Comparison of ENCODE assay signal across 8 mouse cellular contexts in genomic region chr7:79742277-79742658, GRCm38 (mm10). TPM values are rescaled to one million over a fixed set of nuclear protein-coding genes. Genes with fewer than 3 reads are reported as not detected.
DNase-seq lines count a peak whose midpoint lies in the region; ATAC-seq and TF ChIP-seq lines count a peak whose summit lies in the region.

No protein-coding gene starts in this region.

- no peak for TF ChIP-seq POLR2A in kidney, adult 2 months (IDR thresholded peaks at IDR 0.05; ENCODE audit: low read depth, low read length)
- TF ChIP-seq POLR2A in bone marrow macrophage, adult 2 months (IDR thresholded peaks at IDR 0.05; ENCODE audit: borderline replicate concordance, low read depth, low read length), result no peak

- no peak for DNase-seq in kidney, adult 2 months
- DNase-seq in kidney, postnatal 10 days, result no peak
- peak; percentile 20 for DNase-seq in induced T-regulatory cell, adult 2 months (ENCODE audit: low read depth)
- DNase-seq in thymus, postnatal 25 days, result no peak
- DNase-seq in spleen, adult 12 weeks (ENCODE audit: low spot score), result no peak
- no peak for DNase-seq in ovary, adult 18-20 months (ENCODE audit: low spot score)

- peak overlapping the region; percentile 79 for H3K4me2 ChIP-seq in midbrain, embryonic 13.5 days (replicated peaks)

- no peaks in the 10 kb centered on the region for H3K36me3 ChIP-seq in kidney, adult 2 months (ENCODE audit: control insufficient read depth, insufficient read depth, low read length)
- peaks cover 6% of the 10 kb centered on the region; the same call in 1 of the 2 replicates for H3K36me3 ChIP-seq in midbrain, embryonic 13.5 days

- H3K9me3 ChIP-seq in midbrain, embryonic 13.5 days, result no peaks in the 10 kb centered on the region

- 8% methylated on average over 11 of the region's 11 CpGs for WGBS in kidney, adult 2 months
- WGBS in midbrain, embryonic 13.5 days, result 23% methylated on average over 11 of the region's 11 CpGs

- TF ChIP-seq CTCF in kidney, adult 2 months (conservative IDR thresholded peaks at IDR 0.05; ENCODE audit: insufficient read depth, insufficient read length, low read depth, low read length), result no peak
- TF ChIP-seq CTCF in bone marrow macrophage, adult 2 months (IDR thresholded peaks at IDR 0.05; ENCODE audit: low read depth, low read length), result no peak

- no peaks in the 10 kb centered on the region for H3K27me3 ChIP-seq in kidney, adult 2 months (replicated peaks; ENCODE audit: control insufficient read depth, insufficient read depth, low read length)
- no peaks in the 10 kb centered on the region for H3K27me3 ChIP-seq in midbrain, embryonic 13.5 days

- peak overlapping the region; percentile 95 for H3K4me3 ChIP-seq in kidney, adult 2 months (ENCODE audit: insufficient read depth, low read depth, low read length)
- peak overlapping the region; percentile 88 for H3K4me3 ChIP-seq in bone marrow macrophage, adult 2 months (ENCODE audit: insufficient read depth, low read length)
- peak overlapping the region; percentile 65 for H3K4me3 ChIP-seq in midbrain, embryonic 13.5 days (replicated peaks)

- H3K4me1 ChIP-seq in kidney, adult 2 months (ENCODE audit: control insufficient read depth, insufficient read depth, low read length), result no peaks in the 10 kb centered on the region
- H3K4me1 ChIP-seq in bone marrow macrophage, adult 2 months (ENCODE audit: control insufficient read depth, insufficient read depth, low read length), result peaks cover 17% of the 10 kb centered on the region
- H3K4me1 ChIP-seq in midbrain, embryonic 13.5 days (replicated peaks), result peaks cover 12% of the 10 kb centered on the region

- H3K9ac ChIP-seq in midbrain, embryonic 13.5 days (replicated peaks), result peak overlapping the region; percentile 70

- ATAC-seq in midbrain, embryonic 13.5 days, result no peak

- peak overlapping the region; percentile 63 for H3K27ac ChIP-seq in kidney, adult 2 months (ENCODE audit: insufficient read depth, low read depth, low read length)
- H3K27ac ChIP-seq in bone marrow macrophage, adult 2 months (ENCODE audit: insufficient read depth, low read depth, low read length), result no peak overlapping the region
- H3K27ac ChIP-seq in midbrain, embryonic 13.5 days, result no peak overlapping the region

RNA-seq across cellular contexts. Expression of gene Pex11a, which starts 0.7 kb away (rescaled TPM):
- 40.6 and 41.0 TPM in 2 replicates for polyA plus RNA-seq in kidney, adult 2 months (2012; rRNA removed)
- polyA plus RNA-seq in bone marrow macrophage, adult 2 months (2012; ENCODE audit: insufficient read depth, insufficient read length, missing spikeins), result 5.8 and 5.9 TPM in 2 replicates
- 11.8 and 13.7 TPM in 2 replicates for polyA plus RNA-seq in midbrain, embryonic 13.5 days (2015; fragmentation: Nextera tagmentation; extraction: Ambion mirVana)

RNA-seq across cellular contexts. Expression of gene Wdr93, which starts 0.7 kb away (rescaled TPM):
- polyA plus RNA-seq in kidney, adult 2 months (2012; rRNA removed), result 1.1 TPM in 2 replicates
- not detected in 2 replicates for polyA plus RNA-seq in bone marrow macrophage, adult 2 months (2012; ENCODE audit: insufficient read depth, insufficient read length, missing spikeins)
- polyA plus RNA-seq in midbrain, embryonic 13.5 days (2015; fragmentation: Nextera tagmentation; extraction: Ambion mirVana), result 0.08 and 0.27 TPM in 2 replicates

RNA-seq across cellular contexts. Expression of gene Plin1, which starts 9.6 kb away (rescaled TPM):
- 58.4 and 72.2 TPM in 2 replicates for polyA plus RNA-seq in kidney, adult 2 months (2012; rRNA removed)
- not detected in 2 replicates for polyA plus RNA-seq in bone marrow macrophage, adult 2 months (2012; ENCODE audit: insufficient read depth, insufficient read length, missing spikeins)
- polyA plus RNA-seq in midbrain, embryonic 13.5 days (2015; fragmentation: Nextera tagmentation; extraction: Ambion mirVana), result not detected in 2 replicates

RNA-seq across cellular contexts. Expression of gene Kif7, which starts 26.7 kb away (rescaled TPM):
- polyA plus RNA-seq in kidney, adult 2 months (2012; rRNA removed), result 0.81 and 0.92 TPM in 2 replicates
- 0.60 and 0.71 TPM in 2 replicates for polyA plus RNA-seq in bone marrow macrophage, adult 2 months (2012; ENCODE audit: insufficient read depth, insufficient read length, missing spikeins)
- polyA plus RNA-seq in midbrain, embryonic 13.5 days (2015; fragmentation: Nextera tagmentation; extraction: Ambion mirVana), result 2.2 and 3.0 TPM in 2 replicates

RNA-seq across cellular contexts. Expression of gene Mesp1, which starts 51.3 kb away (rescaled TPM):
- polyA plus RNA-seq in kidney, adult 2 months (2012; rRNA removed), result 0.07 TPM in 1 of 2 replicates, not detected in the other
- not detected in 2 replicates for polyA plus RNA-seq in bone marrow macrophage, adult 2 months (2012; ENCODE audit: insufficient read depth, insufficient read length, missing spikeins)
- polyA plus RNA-seq in midbrain, embryonic 13.5 days (2015; fragmentation: Nextera tagmentation; extraction: Ambion mirVana), result not detected in 2 replicates

Comparison
In these comparisons a context has a peak if more than half of its experiments do, and no peak if none do; other contexts are left out.
1. RNA of gene Plin1, which starts 9.6 kb away (polyA plus RNA-seq): 58.4 to 72.2 TPM in kidney, adult 2 months; not detected in bone marrow macrophage, adult 2 months and not detected in midbrain, embryonic 13.5 days; every median in the first group is over 10 times any median in the second.
2. Peak in every context shown above with its lines, with median percentiles within 50 percentile points of each other: H3K4me3 ChIP-seq.